Mouse (Mus musculus) stomach, postnatal 0 days (tissue): ENCODE data around the gene Bmp15.

Experiments used
- CTCF ChIP-seq: IDR thresholded peaks from 2 replicates; pipeline ENCODE4 v1.5.1; 2016; ENCODE audit warnings: antibody characterized with exemption, low read depth, mild to moderate bottlenecking, moderate library complexity
- EP300 ChIP-seq: optimal IDR thresholded peaks from 2 replicates; pipeline ENCODE3; 2016; ENCODE audit warnings: antibody characterized with exemption

- TF ChIP-seq CTCF = peak; percentile 64
- TF ChIP-seq EP300 = no peak
These were observed 3.5 kb upstream of the Bmp15 start for GRCm38 (mm10) chrX:6324056-6324455.
